Mouse (Mus musculus) heart, embryonic 15.5 days (tissue): Measurements from ENCODE around the gene Adgrb3. TPM values are rescaled to one million over a fixed set of nuclear protein-coding genes. Genes with fewer than 3 reads are reported as not detected.
"Not testable (repeated sequence)": the region's sequence is repeated elsewhere in the genome, so short reads cannot be mapped to it uniquely, and the experiment has no call there.

ENCODE experiments used
- ATAC-seq: fragments of 200-750 bp; cut with Nextera tagmentation; replicated peaks from 2 replicates; pipeline ENCODE4 v1.8.0; 2017; ENCODE audit warnings: low read depth, moderate TSS enrichment; ENCODE audit not compliant: insufficient number of reproducible peaks, insufficient read depth, low FRiP score
- H3K27ac ChIP-seq: fragments of 300-500 bp; sonication (generic); 2 replicates; pipeline ENCODE4 v1.5.1; 2015; ENCODE audit warnings: mild to moderate bottlenecking, inconsistent platforms
- H3K27me3 ChIP-seq: fragments of 300-500 bp; sonication (generic); 2 replicates; pipeline ENCODE4 v1.6.1; 2015; ENCODE audit warnings: inconsistent platforms
- H3K36me3 ChIP-seq: fragments of 300-500 bp; sonication (generic); 2 replicates; pipeline ENCODE4 v1.6.1; 2015; ENCODE audit warnings: mild to moderate bottlenecking, inconsistent platforms
- H3K4me1 ChIP-seq: fragments of 300-500 bp; sonication (generic); replicated peaks from 2 replicates; pipeline ENCODE4 v1.6.1; 2015; ENCODE audit warnings: inconsistent platforms
- H3K4me2 ChIP-seq: fragments of 300-500 bp; sonication (generic); 2 replicates; pipeline ENCODE4 v1.6.1; 2015; ENCODE audit warnings: inconsistent platforms, mild to moderate bottlenecking, moderate library complexity
- H3K4me3 ChIP-seq: fragments of 300-500 bp; sonication (generic); 2 replicates; pipeline ENCODE4 v1.5.1; 2015; ENCODE audit warnings: mild to moderate bottlenecking, inconsistent platforms
- H3K9ac ChIP-seq: fragments of 300-500 bp; sonication (generic); 2 replicates; pipeline ENCODE4 v1.6.1; 2015; ENCODE audit warnings: mild to moderate bottlenecking, inconsistent platforms
- H3K9me3 ChIP-seq: fragments of 300-500 bp; sonication (generic); replicated peaks from 2 replicates; pipeline ENCODE4 v1.6.1; 2016; ENCODE audit warnings: inconsistent platforms
- WGBS: fragments of 180-500 bp; shearing (Covaris S2); methylation state at CpG from one replicate; pipeline ENCODE4 v1.1.7; 2015; ENCODE audit warnings: mixed read lengths; 5-methylcytosine and 5-hydroxymethylcytosine counted together
- polyA plus RNA-seq: library from polyadenylated mRNA; unstranded; fragments of >200 nt; fragmentation: Nextera tagmentation; extraction: Ambion mirVana; gene quantifications from 2 replicates; pipeline ENCODE4 v1.2.1, GENCODE M21; 2015

Adgrb3 gene
- polyA plus RNA-seq, 1 experiment from 2014 or later, result 0.18 TPM

DNA sequence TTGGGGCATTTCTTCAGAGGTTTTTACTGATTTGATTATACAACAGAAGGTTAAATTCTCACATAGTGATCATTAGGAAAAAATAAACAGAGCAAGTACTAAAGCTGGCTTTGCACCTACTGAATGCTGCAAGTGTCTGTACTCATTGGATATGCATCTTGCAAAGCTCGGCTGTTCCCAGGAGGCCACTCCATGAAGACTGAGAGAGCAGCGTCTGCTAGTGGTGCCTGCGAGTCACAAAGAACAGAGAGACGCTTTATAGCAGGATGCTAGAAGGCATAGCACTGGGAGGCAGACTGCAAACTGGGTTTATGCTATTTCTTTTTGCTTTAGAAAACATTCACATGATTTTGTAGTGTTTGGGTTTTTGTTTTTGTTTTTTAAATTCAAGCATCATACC, 325.2 kb downstream of the Adgrb3 start:
- no peak overlapping the region for H3K4me3 ChIP-seq
- H3K27ac ChIP-seq, result no peak overlapping the region
- H3K27me3 ChIP-seq, result no peaks in the 10 kb centered on the region
- 23% methylated on average over 4 of the region's 4 CpGs for WGBS
- no peaks in the 10 kb centered on the region for H3K36me3 ChIP-seq
- no peaks in the 10 kb centered on the region for H3K9me3 ChIP-seq
- ATAC-seq, result no peak
- no peak overlapping the region for H3K4me2 ChIP-seq
- H3K9ac ChIP-seq, result no peak overlapping the region
- H3K4me1 ChIP-seq, result no peaks in the 10 kb centered on the region

DNA sequence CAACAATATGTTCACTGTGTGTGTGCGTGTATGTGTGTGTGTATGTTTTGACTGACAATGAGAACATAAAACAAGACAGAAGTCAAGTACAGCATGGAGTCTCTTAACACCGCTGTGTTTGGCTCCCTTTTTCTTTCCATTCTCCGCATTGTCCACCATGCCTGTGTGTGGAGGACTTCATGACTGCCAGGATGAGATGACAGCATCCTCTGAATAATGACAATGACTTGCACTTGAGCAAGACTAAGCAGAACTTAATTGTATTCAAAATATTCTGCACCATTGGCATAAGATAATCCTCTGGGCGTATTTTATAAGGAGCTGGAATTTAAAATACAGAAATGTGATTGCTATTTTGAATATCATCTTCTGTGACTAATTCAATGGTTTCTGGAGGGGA, 326.0 kb downstream of the Adgrb3 start:
- H3K4me1 ChIP-seq, result no peaks in the 10 kb centered on the region
- H3K4me2 ChIP-seq, result no peak overlapping the region

DNA sequence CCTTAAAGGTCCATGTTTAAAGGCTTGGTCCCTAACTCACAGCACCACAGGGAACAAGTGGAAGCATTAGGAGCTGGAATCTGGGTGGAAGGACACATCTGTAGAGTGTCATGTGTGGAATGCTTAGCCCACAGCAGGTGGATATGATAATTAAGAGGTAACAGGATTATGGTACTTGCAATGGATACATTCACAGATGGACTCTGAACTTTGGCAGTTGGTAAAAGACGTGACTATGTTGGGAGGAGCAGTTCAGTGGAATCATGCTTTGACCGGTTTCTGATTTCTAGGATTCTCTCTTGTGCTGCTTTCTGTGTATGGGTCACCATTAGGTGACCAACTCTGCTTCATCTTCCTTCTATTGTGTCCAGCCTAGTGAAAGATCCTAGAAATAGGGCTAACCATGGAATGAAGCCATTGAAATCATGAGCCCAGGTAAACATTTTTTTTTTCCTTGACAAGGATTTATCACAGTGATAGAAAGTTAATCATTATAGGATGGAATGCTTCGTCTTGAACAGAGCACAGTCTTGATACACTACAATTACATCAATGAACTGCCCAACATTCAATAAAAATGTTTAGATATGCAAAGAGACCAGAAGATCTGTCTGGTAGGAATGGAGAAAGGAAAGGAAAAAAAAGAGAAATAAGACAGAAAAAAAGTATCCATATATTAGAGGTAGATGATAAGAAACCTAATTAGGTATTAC, 334.1 kb downstream of the Adgrb3 start:
- Histone ChIP-seq H3K4me3 (no peak overlapping the region), H3K4me2 (no peak overlapping the region), H3K27ac (no peak overlapping the region), H3K36me3 (no peaks in the 10 kb centered on the region), H3K9me3 (no peaks in the 10 kb centered on the region), H3K9ac (no peak overlapping the region), H3K4me1 (no peaks in the 10 kb centered on the region), H3K27me3 (no peaks in the 10 kb centered on the region)
- 74% methylated on average over 3 of the region's 3 CpGs for WGBS
- ATAC-seq, result no peak

More for the DNA sequence above, 326.0 kb downstream of the Adgrb3 start:
- Histone ChIP-seq H3K9me3 (no peaks in the 10 kb centered on the region), H3K4me3 (no peak overlapping the region), H3K27me3 (no peaks in the 10 kb centered on the region), H3K9ac (no peak overlapping the region), H3K36me3 (no peaks in the 10 kb centered on the region), H3K27ac (no peak overlapping the region)
- 80% methylated on average over 4 of the region's 4 CpGs for WGBS
- ATAC-seq, result no peak

DNA sequence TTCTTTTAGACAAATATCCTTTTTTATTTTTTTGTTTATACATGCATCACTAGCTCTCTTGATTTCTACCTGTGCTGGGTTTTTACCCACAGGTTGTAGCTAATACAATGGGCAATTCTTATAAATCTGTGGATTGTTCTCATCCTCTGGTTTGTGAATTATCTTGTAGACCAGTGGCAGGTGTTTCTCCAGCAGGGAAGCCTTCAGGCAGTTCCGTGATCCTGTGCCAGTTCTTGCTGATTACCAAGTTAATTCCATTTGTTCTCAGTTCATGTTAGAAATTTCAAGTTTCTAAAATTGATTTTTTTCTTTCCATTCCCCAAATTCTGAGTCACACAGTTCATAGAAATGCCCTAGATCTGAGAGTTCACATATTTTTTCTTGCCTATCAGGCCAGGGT, 338.0 kb downstream of the Adgrb3 start:
- Histone ChIP-seq H3K9me3 (no peaks in the 10 kb centered on the region), H3K4me1 (no peaks in the 10 kb centered on the region), H3K27ac (no peak overlapping the region), H3K9ac (no peak overlapping the region), H3K4me2 (no peak overlapping the region), H3K36me3 (no peaks in the 10 kb centered on the region), H3K4me3 (no peak overlapping the region), H3K27me3 (no peaks in the 10 kb centered on the region)
- ATAC-seq, result no peak
- WGBS, result 68% methylated on average over 1 of the region's 1 CpGs

DNA sequence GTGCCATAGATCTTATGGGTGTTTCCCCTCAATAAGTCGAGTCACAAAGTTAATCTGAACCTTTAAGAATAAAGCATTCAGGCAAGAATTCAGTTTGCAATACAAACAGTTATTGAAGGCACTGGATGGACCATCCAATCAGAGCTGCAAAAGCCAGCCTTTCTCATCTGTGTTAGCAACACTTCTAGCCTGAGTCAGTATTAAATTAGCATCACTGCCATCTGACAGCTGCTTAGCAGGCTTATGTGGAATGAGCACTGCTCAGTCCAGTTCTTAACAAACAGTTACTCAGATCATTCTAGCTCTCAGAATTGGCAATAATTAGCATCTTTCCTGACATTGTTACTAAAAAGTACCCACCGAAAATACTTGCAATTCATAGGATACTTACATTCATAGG, 339.3 kb downstream of the Adgrb3 start:
- Histone ChIP-seq H3K4me2 (no peak overlapping the region), H3K9ac (no peak overlapping the region), H3K4me3 (no peak overlapping the region), H3K27ac (no peak overlapping the region), H3K9me3 (no peaks in the 10 kb centered on the region), H3K36me3 (no peaks in the 10 kb centered on the region), H3K4me1 (no peaks in the 10 kb centered on the region), H3K27me3 (no peaks in the 10 kb centered on the region)
- WGBS, result 57% methylated on average over 2 of the region's 2 CpGs
- ATAC-seq, result no peak

DNA sequence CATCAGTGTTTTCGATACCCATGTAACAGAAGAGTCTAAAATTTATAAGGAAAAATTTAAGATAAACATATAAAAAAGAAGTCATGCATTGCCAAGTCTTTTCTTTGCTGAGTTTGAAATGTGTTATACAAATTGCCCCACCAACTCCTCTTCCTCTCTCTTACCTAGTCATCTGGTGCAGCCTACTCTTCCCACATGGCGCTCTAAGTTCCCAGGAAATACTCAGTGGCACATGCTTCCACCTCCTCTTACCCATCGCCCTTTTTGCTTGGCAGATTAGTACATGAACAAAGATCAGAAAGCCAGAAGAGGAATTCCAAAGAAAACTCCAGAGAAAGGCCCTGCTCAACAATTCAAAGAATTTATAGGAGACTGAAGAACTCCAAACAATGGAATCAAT, 353.8 kb downstream of the Adgrb3 start:
- H3K9ac ChIP-seq, result no peak overlapping the region
- H3K27me3 ChIP-seq, result no peaks in the 10 kb centered on the region
- H3K36me3 ChIP-seq, result no peaks in the 10 kb centered on the region
- H3K27ac ChIP-seq, result no peak overlapping the region
- WGBS, result 73% methylated on average over 3 of the region's 3 CpGs
- H3K4me3 ChIP-seq, result no peak overlapping the region
- no peaks in the 10 kb centered on the region for H3K9me3 ChIP-seq
- H3K4me1 ChIP-seq, result no peaks in the 10 kb centered on the region
- no peak for ATAC-seq
- H3K4me2 ChIP-seq, result no peak overlapping the region

DNA sequence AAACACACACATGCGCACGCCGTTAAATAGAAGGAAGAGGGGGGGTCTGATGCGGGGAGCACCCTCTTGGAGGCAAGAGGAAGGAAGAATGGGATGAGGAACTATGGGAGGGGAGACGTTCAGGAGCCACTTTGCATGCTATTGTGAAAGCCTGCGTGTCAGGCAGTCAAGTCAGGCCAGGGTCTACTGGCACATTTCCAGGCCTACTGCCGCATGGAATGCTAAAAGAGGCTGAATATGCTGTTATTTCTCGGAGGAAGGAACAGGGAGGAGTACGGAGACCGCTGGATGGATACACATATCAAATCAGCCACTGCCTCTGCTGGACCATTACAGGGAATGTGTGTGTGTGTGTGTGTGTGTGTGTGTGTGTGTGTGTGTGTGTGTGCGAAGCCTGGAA, 355.0 kb downstream of the Adgrb3 start:
- Histone ChIP-seq H3K27ac (no peak overlapping the region), H3K27me3 (no peaks in the 10 kb centered on the region), H3K4me2 (no peak overlapping the region), H3K9me3 (no peaks in the 10 kb centered on the region), H3K9ac (no peak overlapping the region), H3K4me3 (no peak overlapping the region), H3K36me3 (no peaks in the 10 kb centered on the region), H3K4me1 (no peaks in the 10 kb centered on the region)
- no peak for ATAC-seq
- 70% methylated on average over 11 of the region's 11 CpGs for WGBS

DNA sequence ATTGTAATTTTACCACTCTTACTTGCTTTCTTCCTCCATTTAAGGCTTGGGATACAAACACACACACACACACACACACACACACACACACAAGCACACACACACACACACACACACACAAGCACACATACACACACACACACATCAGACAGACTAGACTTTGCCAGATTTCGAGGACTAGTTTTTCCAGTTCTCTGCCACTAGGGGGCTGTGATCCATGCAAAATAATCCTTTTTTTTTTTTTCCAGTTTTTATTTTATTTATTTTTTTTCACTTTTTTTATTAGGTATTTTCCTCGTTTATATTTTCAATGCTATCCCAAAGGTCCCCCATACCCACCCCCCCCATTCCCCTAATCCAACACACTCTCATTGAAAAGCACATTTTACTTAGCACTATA, 357.9 kb downstream of the Adgrb3 start:
- H3K9ac ChIP-seq, ATAC-seq, H3K27me3 ChIP-seq, H3K36me3 ChIP-seq, H3K9me3 ChIP-seq, H3K4me2 ChIP-seq, H3K4me3 ChIP-seq, H3K4me1 ChIP-seq, H3K27ac ChIP-seq: not testable (repeated sequence)
- WGBS, result 47% methylated on average over 2 of the region's 2 CpGs

DNA sequence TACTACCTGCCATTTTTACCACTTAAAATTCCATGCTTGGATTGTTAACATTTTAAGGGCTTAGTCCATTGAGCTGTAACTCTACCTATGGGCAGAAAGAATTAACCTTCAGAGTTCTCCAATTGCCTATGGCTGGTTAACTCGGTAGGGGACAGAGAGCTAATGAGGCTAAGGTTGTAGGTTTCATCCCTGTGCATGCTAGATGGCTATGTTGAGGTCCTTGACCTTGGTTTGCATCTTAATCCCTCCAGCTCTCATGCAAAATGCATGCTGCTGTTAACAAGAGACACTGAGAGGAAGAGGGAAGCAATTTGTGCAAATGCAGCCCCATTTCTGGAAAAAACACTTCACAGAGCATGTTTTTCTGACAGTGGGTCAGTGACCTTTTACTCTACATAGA, 366.9 kb downstream of the Adgrb3 start:
- ATAC-seq, result no peak
- H3K27ac ChIP-seq, result no peak overlapping the region
- H3K4me1 ChIP-seq, result no peaks in the 10 kb centered on the region
- WGBS, result 46% methylated on average over 1 of the region's 1 CpGs
- H3K4me2 ChIP-seq, result no peak overlapping the region
- H3K36me3 ChIP-seq, result no peaks in the 10 kb centered on the region
- no peaks in the 10 kb centered on the region for H3K9me3 ChIP-seq
- no peak overlapping the region for H3K9ac ChIP-seq
- H3K27me3 ChIP-seq, result no peaks in the 10 kb centered on the region
- H3K4me3 ChIP-seq, result no peak overlapping the region

DNA sequence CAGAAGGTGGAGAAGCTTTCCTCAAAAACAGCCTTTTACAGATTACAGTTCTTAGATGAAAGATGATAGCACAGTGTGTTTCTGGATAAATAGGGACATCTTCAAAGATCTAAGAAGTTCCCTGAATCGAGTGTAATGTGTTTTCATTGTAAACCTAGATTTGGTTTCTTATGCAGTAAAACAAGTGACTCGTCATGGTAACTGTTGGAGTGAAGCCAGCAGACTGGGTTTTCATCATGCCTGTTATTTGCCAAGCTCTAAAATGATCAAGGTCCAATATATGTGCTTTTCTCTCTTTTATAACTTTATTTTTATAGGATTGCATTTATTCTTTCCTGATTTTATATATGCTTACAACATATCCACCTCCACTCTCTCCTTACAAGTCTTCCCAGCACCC, 394.0 kb downstream of the Adgrb3 start:
- H3K36me3 ChIP-seq, result no peaks in the 10 kb centered on the region
- ATAC-seq, result no peak
- 39% methylated on average over 2 of the region's 2 CpGs for WGBS

DNA sequence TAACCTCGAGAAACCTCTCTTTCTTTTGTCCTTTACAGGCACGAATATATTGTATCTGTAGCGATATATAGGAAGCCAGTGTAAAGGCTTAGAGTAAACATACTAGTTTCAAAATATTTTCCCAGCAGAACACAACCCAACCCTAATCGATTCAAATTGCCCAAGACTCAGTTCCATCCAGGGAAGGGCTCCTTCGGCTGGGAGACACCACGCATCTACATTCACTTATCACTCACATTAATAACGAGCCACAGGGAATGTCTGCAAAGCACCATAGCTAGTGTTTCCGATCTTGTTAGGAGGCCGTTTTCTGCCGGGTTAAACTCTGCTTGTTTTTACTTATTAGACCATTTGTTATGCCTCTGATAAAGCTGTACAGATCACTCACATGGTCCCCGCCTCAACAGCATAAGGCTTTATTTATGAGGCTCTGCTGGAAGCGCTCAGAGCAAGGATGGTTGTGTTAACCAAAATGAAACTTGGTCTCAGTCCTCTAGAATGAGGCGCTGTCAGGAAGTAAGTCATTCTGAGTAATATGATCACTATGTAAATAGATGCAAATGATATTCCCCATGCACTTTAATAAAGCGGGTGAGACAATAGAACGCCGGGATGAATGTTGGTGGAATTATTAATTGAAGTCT, 399.2 kb downstream of the Adgrb3 start:
- WGBS, result 72% methylated on average over 16 of the region's 16 CpGs
- Histone ChIP-seq H3K36me3 (no peaks in the 10 kb centered on the region), H3K27ac (no peak overlapping the region), H3K27me3 (no peaks in the 10 kb centered on the region), H3K9ac (no peak overlapping the region), H3K9me3 (no peaks in the 10 kb centered on the region), H3K4me1 (no peaks in the 10 kb centered on the region), H3K4me2 (no peak overlapping the region), H3K4me3 (no peak overlapping the region)
- no peak for ATAC-seq

More for the DNA sequence above, 394.0 kb downstream of the Adgrb3 start:
- H3K27me3 ChIP-seq, result no peaks in the 10 kb centered on the region
- no peak overlapping the region for H3K9ac ChIP-seq
- H3K9me3 ChIP-seq, result no peaks in the 10 kb centered on the region
- H3K27ac ChIP-seq, result no peak overlapping the region
- no peak overlapping the region for H3K4me2 ChIP-seq
- no peaks in the 10 kb centered on the region for H3K4me1 ChIP-seq
- no peak overlapping the region for H3K4me3 ChIP-seq

DNA sequence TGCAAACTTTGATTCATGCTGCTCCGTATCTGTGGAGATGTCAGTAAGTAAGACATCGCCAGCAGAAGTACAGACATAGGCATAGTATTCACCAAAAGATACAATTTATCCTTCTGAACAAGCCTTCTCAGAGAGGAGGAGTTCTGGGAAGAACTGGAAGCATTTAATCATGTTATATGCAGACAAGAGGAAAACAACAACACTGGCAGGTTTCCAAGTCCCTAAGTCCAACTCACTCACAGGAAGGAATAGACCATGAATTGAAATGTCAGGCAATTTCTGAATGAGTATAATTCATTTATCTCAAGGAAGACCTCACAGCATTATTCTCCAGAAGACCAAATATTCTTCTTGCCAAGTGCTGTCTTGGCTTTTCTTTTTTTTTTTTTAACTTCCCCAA, 408.8 kb downstream of the Adgrb3 start:
- no peaks in the 10 kb centered on the region for H3K27me3 ChIP-seq
- H3K36me3 ChIP-seq, result no peaks in the 10 kb centered on the region
- no peaks in the 10 kb centered on the region for H3K4me1 ChIP-seq
- no peak overlapping the region for H3K27ac ChIP-seq
- H3K9me3 ChIP-seq, result no peaks in the 10 kb centered on the region
- no peak overlapping the region for H3K4me3 ChIP-seq
- no peak for ATAC-seq
- 92% methylated on average over 2 of the region's 2 CpGs for WGBS
- H3K9ac ChIP-seq, result no peak overlapping the region
- H3K4me2 ChIP-seq, result no peak overlapping the region
